Mouse (Mus musculus): ENCODE data around the gene Rhbdd1. TPM values are rescaled to one million over a fixed set of nuclear protein-coding genes. Genes with fewer than 3 reads are reported as not detected.

Gene Rhbdd1
- total and polyA plus RNA-seq, 2 experiments from 2014 or later = 6.6 to 13.2 TPM

DNA sequence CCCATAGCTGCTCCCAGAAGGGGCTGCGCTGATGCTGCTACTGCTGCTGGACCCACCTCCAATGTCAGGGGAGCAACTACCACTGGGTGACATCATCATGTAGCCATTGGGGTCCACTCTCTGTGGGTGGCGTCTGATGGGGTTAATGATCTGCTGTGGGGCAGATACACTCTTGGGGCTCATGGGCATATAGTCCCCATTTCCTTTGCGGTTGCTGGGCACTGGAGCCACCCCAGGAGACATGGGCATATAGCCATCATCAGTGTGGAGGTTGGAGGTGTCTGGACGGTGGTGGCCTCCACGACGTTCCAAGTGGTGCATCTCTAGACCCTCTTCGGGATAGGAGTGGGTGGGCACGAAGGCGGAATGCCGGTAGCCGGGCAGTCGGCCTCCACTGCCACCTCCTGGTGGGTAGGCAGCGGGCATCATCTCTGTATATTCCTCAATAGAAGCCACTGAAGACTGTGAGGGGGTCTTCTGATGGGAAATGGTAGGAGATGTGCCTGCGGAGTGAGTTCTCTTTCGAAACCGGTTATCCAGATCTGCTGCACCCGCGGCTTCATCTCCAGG, 27.7 kb upstream of the Rhbdd1 start:
- Histone ChIP-seq H3K36me3 (replicated peaks; ENCODE audit: control insufficient read depth, insufficient read depth, low read length) (no peaks in the 10 kb centered on the region), H3K9ac (replicated peaks; ENCODE audit: low read depth, low read length) (peak overlapping the region; percentile 80; the same call in 1 of the 2 replicates), H3K9me3 (replicated peaks; ENCODE audit: control insufficient read depth, low read length) (no peaks in the 10 kb centered on the region), H3K4me1 (ENCODE audit: control insufficient read depth, insufficient read depth) (peaks cover 19% of the 10 kb centered on the region; the same call in 1 of the 2 replicates), H3K27me3 (ENCODE audit: control insufficient read depth, insufficient read depth, low read length) (peaks cover 4% of the 10 kb centered on the region; the same call in 1 of the 2 replicates), H3K4me2 (ENCODE audit: low read depth, low read length) (peak overlapping the region; percentile 90), H3K4me3 (ENCODE audit: low read depth, low read length) (peak overlapping the region; percentile 78), H3K27ac (ENCODE audit: low read depth) (peak overlapping the region; percentile 96; the same call in 1 of the 2 replicates)
- 57% methylated on average over 18 of the region's 18 CpGs for WGBS
- TF ChIP-seq EP300 (IDR thresholded peaks at IDR 0.05; ENCODE audit: low read depth) (no peak), CTCF (IDR thresholded peaks at IDR 0.05; ENCODE audit: low read depth) (peak; percentile 55)
- DNase-seq (ENCODE audit: low spot score) (no peak), ATAC-seq (ENCODE audit: insufficient read depth, low read depth) (no peak)

DNA sequence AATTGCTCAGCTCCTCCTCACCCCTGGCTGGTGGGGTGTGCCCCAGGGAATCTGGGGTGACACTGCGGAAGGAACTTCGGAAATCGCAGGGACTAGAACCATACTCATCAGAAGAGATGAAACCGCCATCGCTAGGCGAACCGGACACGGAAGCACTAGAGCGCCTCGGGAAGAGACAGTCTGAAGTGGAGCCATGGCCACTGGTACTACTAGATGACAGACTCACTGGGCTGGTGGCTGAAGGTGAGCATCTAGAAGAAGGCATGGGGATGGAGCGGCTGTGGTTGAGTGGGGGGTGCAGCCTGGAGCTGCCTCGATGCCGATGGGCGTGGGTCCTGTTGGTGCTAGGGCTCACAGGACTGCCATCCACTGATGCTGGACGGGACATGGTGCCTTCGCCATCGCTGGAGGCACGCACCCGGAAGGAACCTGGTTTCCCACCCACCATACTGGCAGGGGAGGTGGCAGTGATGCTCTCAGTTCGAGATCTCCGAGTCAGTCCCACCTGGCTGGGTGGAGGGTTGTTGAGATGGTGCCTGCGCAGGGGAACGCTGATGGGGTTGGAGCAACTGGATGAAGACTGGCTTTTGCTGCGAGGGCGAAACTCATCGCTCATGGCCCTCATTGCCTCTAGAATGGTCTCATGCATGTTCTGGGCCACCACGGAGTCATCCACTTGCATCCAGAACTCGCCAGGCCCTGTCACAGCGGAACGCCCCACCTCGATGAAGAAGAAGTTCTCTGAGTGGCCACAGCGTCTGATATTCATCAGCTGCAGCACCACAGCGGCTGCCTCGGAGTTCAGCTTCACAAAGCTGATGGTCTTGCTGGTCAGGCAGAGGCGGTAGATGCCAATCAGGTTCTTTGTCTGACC, 26.9 kb upstream of the Rhbdd1 start:
- DNase-seq (ENCODE audit: low spot score) (no peak), ATAC-seq (ENCODE audit: insufficient read depth, low read depth) (no peak)
- Histone ChIP-seq H3K36me3 (replicated peaks; ENCODE audit: control insufficient read depth, insufficient read depth, low read length) (no peaks in the 10 kb centered on the region), H3K4me3 (ENCODE audit: low read depth, low read length) (peak overlapping the region; percentile 78), H3K9ac (replicated peaks; ENCODE audit: low read depth, low read length) (peak overlapping the region; percentile 80), H3K4me2 (ENCODE audit: low read depth, low read length) (peak overlapping the region; percentile 90), H3K27me3 (ENCODE audit: control insufficient read depth, insufficient read depth, low read length) (peaks cover 4% of the 10 kb centered on the region; the same call in 1 of the 2 replicates), H3K9me3 (replicated peaks; ENCODE audit: control insufficient read depth, low read length) (no peaks in the 10 kb centered on the region), H3K4me1 (ENCODE audit: control insufficient read depth, insufficient read depth) (peaks cover 19% of the 10 kb centered on the region; the same call in 1 of the 2 replicates), H3K27ac (ENCODE audit: low read depth) (peak overlapping the region; percentile 95)
- TF ChIP-seq EP300 (IDR thresholded peaks at IDR 0.05; ENCODE audit: low read depth) (no peak), CTCF (IDR thresholded peaks at IDR 0.05; ENCODE audit: low read depth) (0 out of 2 replicates have a peak, but pooled peaks have one; percentile 5)
- WGBS = 49% methylated on average over 35 of the region's 35 CpGs

DNA sequence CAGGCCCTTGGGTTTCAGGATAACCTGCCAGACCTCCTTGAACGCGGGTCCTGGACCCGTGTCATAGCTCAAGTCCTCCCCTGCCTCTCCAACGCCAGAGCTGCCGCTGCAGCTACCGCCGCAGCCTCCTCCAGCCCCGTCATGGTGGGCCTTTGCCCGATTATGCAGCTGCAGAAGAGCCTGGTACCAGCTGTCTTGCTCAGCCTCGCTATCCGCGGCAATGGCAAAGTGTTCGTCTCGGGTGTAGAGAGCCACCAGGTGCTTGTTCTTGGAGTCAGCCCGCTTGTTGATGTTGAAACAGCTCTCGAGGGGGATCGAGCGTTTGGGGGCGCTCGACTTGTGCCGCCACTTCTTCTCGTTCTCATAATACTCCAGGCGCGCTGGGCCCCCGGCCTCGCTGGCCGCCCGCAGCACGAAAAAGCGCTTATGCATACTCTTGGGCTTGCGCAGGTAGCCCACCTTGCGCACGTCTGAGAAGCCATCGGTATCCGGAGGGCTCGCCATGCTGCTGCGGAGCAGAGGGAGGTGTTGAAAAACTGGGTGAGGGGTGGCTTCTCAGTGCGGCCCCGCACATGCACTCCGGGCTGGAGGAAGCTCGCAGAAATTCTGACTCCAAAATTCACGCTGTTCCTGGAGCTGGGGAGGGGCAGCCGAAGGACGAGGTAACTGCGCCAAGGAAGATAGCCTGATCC, 26.1 kb upstream of the Rhbdd1 start:
- H3K9ac ChIP-seq (replicated peaks; ENCODE audit: low read depth, low read length) = peak overlapping the region; percentile 80
- H3K4me2 ChIP-seq (ENCODE audit: low read depth, low read length) = peak overlapping the region; percentile 90
- H3K27ac ChIP-seq (ENCODE audit: low read depth) = peak overlapping the region; percentile 95
- H3K27me3 ChIP-seq (ENCODE audit: control insufficient read depth, insufficient read depth, low read length) = peaks cover 4% of the 10 kb centered on the region; the same call in 1 of the 2 replicates
- DNase-seq (ENCODE audit: low spot score) = no peak
- H3K4me3 ChIP-seq (ENCODE audit: low read depth, low read length) = peak overlapping the region; percentile 78
- peaks cover 19% of the 10 kb centered on the region; the same call in 1 of the 2 replicates for H3K4me1 ChIP-seq (ENCODE audit: control insufficient read depth, insufficient read depth)
- no peak for ATAC-seq (ENCODE audit: insufficient read depth, low read depth)
- under 1% methylated on average over 45 of the region's 45 CpGs for WGBS
- no peaks in the 10 kb centered on the region for H3K36me3 ChIP-seq (replicated peaks; ENCODE audit: control insufficient read depth, insufficient read depth, low read length)
- no peaks in the 10 kb centered on the region for H3K9me3 ChIP-seq (replicated peaks; ENCODE audit: control insufficient read depth, low read length)
- TF ChIP-seq EP300 (IDR thresholded peaks at IDR 0.05; ENCODE audit: low read depth) (no peak), CTCF (IDR thresholded peaks at IDR 0.05; ENCODE audit: low read depth) (no peak; the same call in 1 of the 2 replicates)

DNA sequence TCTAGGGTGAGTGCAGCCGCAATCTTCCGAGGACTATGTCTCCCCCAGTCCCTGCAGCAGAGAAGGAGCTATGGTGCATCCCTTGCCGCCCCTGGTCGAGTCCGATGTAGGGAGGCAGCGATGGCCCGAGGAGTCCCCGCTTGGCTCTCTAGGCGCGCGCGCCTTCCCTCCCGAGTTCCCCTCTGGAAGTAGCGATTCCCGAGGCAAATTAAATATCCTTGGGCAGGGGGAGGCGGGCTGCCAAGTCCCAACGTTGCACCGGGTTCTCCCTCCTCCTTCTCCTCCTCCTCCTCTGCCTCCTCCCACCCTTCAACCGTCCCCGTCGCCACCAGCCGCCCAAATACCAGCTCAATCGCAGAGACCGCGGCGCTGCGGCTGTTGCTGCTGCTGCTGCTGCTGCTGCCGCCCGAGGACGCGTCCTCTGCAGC, 25.5 kb upstream of the Rhbdd1 start:
- TF ChIP-seq CTCF (IDR thresholded peaks at IDR 0.05; ENCODE audit: low read depth) = no peak
- no peak for TF ChIP-seq EP300 (IDR thresholded peaks at IDR 0.05; ENCODE audit: low read depth)

More for the DNA sequence above, 25.5 kb upstream of the Rhbdd1 start:
- peak overlapping the region; percentile 90 for H3K4me2 ChIP-seq (ENCODE audit: low read depth, low read length)
- WGBS = 0% methylated on average over 30 of the region's 31 CpGs
- peak overlapping the region; percentile 95 for H3K27ac ChIP-seq (ENCODE audit: low read depth)
- H3K36me3 ChIP-seq (replicated peaks; ENCODE audit: control insufficient read depth, insufficient read depth, low read length) = no peaks in the 10 kb centered on the region
- H3K9me3 ChIP-seq (replicated peaks; ENCODE audit: control insufficient read depth, low read length) = no peaks in the 10 kb centered on the region
- peak; percentile 69 for DNase-seq (ENCODE audit: low spot score)
- peak overlapping the region; percentile 80 for H3K9ac ChIP-seq (replicated peaks; ENCODE audit: low read depth, low read length)
- ATAC-seq (ENCODE audit: insufficient read depth, low read depth) = peak; percentile 49
- H3K4me3 ChIP-seq (ENCODE audit: low read depth, low read length) = peak overlapping the region; percentile 78
- peaks cover 4% of the 10 kb centered on the region; the same call in 1 of the 2 replicates for H3K27me3 ChIP-seq (ENCODE audit: control insufficient read depth, insufficient read depth, low read length)
- H3K4me1 ChIP-seq (ENCODE audit: control insufficient read depth, insufficient read depth) = peaks cover 19% of the 10 kb centered on the region; the same call in 1 of the 2 replicates
